Mouse (Mus musculus) spleen, adult 2 months (tissue): ENCODE data around the gene Steap4.

ENCODE experiments used
- CTCF ChIP-seq: fragments of 200-500 bp; IDR thresholded peaks from 2 replicates; pipeline ENCODE4 v1.5.1; 2011; ENCODE audit warnings: mild to moderate bottlenecking, inconsistent platforms; ENCODE audit not compliant: insufficient read depth, insufficient read length, insufficient replicate concordance; ENCODE audit errors: extremely low read depth
- POLR2A ChIP-seq: fragments of 200-500 bp; IDR thresholded peaks from 2 replicates; pipeline ENCODE4 v1.6.1; 2011; ENCODE audit warnings: low read depth, low read length, inconsistent platforms

DNA sequence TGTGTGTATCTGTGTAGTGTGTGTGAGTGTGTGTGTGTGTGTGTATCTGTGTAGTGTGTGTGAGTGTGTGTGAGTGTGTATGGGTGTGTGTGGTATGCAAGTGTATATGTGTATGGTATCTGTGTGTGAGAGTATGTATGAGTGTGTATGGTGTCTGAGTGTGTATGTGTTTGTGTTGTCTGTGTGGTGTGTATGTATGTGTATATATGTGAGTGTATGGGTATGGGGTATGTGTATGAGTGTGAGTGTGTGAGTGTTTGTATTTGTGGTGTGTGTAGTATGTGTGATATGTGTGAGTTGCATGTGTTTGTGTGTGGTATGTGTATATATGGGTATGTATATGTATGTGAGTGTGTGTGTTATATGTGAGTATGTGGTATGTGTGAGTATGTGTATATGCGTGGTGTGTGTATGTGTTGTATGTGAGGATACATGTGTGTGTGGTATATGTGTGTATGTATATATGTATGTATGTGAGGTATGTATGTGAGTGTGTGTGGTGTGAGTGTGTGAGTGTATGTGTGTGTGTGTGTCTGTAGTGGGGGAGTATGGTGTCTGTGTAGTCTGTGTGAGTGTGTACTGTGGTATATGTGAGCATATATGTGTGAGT lies 35.1 kb downstream of the Steap4 start:
- TF ChIP-seq CTCF (no peak), POLR2A (no peak)
